Mouse (Mus musculus): ENCODE data around the gene Cep350.

DNA sequence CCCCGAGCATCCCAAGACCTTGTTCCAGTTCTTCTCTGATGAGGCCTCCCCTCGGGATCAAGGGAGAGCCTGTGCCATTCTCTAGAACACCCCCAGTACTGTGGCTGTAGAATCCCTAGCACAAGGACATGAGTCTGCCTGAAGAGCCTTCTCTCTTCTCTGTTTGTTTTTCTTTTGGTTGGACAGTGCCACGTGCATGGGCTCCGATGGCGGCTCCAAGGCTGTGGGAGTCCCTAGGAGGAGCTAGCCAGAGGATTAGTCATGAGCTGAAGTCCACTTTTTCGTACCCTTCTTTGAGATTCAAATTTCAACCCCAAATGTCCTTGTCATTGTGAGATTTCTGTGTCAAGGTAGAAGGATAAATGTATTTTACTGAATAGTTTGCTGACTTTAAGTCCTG is 142.2 kb downstream of the Cep350 start:
- TF ChIP-seq CTCF (IDR thresholded peaks at IDR 0.05; ENCODE audit: extremely low read depth, insufficient read length, insufficient replicate concordance, low read depth, low read length) = no peak
- no peak for TF ChIP-seq POLR2A (IDR thresholded peaks at IDR 0.05; ENCODE audit: low read depth, low read length)

All from small intestine, adult 2 months (tissue).